Mouse (Mus musculus): Measurements from ENCODE around the gene Stk32b.

Gene Stk32b

DNA sequence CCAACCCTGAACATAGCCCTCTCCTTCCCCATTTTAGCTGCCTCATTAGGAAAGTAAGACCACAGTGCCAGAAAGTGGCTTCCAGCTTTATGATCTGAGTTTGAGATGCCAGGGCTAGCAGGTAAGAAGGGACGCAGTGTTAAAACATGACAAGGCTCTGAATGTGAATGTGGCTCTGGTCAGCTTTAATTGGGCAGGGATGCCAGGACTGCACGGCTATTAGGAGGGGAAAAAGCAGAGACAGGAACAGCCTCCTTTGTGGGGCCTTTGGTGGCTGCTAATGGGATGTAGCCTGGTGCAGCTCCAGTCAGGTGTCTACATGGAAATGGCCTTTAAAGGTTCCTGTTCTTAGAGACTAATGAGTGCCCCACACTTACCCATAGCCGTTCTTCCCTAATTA is 52.0 kb downstream of the Stk32b start:
- DNase-seq (ENCODE audit: low spot score in 2 of 2) = no peak

DNA sequence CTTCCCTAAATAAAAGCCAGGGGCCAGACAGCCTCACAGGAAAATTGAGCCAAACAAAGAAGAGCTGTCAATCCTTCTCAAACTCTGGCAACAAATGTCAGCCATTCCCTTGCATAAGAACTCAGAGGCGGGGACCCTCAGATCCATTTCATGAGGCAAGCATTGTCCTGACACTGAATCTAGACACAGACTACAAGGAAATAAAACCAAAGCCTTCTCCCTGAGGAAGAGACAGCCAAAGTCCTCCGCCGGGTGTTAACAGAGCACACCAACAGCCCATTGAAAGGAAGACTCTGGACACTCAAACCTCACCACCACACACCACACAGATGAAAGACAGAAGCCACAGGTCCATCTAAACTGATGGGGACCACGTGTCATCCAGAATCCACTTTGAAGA is 57.8 kb downstream of the Stk32b start:
- no peak for DNase-seq (ENCODE audit: low spot score in 2 of 2)

- DNase-seq (ENCODE audit: low spot score in 2 of 2) = no peak
Observed at GRCm38 (mm10) chr5:37657741-37658140, 59.2 kb downstream of the Stk32b start.

DNA sequence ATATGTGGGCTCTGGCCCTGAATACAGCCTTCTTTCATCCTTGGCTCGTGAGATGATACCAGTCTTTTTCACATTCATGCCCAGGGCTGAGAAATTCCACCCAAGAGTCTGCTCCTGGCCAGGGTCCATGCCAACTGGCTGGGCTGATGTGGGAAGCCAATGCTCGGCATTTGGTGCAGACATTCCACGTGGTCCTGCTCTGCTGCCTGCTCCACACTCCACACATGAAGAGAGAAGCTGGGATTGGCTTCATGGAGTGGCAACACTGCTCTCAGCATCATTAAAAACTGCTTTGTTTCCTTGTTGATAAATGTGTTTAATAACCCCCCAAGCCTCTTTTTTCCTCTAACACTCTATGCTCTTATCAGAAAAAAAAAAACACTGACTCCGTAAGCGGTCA is 61.8 kb downstream of the Stk32b start:
- no peak for DNase-seq (ENCODE audit: low spot score in 2 of 2)

GRCm38 (mm10) chr5:37650681-37651211 is 66.2 kb downstream of the Stk32b start:
- no peak for DNase-seq (ENCODE audit: low spot score in 2 of 2)

DNA sequence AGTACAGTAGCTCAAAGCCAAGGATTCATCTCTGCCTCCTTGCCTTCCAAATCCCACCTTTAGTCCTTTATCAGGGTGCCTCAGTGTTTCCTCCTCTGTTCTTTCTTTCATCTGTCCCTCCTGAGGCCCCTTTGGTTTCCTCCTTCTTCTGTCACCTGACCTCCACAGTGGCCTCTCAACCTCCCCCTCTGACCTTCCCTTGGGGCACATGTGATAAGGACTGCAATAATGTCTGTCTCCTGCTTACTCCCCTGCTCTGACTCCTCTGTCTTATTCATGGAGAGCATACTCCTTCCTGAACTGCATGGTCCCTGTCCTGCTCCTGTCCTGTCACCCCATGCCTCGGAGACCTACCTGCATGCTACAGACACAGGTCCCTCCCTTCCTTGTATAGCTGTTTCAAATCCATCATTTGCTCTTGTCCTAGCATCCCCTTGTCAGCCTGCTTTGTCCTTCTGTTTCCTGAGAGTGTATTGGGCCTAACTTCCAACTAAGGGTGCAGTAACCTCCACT is 66.8 kb downstream of the Stk32b start:
- DNase-seq (ENCODE audit: low spot score in 2 of 2) = no peak

DNA sequence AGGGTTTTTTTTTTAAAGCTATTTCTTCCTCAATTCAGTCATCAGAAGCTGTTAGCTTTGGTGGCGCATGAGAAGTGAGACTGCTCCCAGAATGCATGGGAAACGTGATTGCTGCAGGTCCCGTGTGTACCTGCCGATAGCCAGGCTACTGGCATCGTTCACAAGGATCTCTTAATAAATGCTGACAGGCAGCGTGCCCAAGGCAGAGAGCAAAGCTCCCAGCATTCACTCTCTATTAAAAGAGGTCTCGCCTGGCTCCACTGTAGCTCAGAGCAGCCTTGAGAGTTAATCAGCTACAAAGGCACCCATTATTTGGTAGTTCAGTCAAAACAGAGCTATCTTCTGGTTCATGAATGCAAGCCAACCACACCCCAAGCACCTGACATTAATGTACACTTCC is 72.9 kb downstream of the Stk32b start:
- no peak for DNase-seq (ENCODE audit: low spot score in 2 of 2)

DNA sequence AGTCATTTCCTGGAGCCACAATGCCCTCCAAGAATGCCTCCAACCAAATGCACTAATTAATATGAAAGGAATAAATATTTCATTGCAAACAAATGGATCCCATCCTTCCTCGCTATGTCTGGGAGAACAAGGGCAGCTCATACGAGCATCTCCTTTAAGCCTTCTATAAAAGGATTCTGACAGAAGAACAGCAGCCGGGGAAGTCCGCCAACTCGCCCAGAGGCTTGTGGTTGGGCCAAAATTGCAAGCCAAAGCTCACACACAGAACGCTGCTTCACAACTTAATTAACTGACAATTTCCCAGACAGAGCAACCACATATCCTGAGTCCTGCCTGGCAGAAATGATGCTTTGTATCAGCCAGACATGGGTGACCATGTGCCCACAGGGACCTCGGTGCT is 74.5 kb downstream of the Stk32b start:
- DNase-seq (ENCODE audit: low spot score in 2 of 2) = no peak

- DNase-seq (ENCODE audit: low spot score in 2 of 2) = no peak
Observed at GRCm38 (mm10) chr5:37634791-37635190, 82.2 kb downstream of the Stk32b start.

DNA sequence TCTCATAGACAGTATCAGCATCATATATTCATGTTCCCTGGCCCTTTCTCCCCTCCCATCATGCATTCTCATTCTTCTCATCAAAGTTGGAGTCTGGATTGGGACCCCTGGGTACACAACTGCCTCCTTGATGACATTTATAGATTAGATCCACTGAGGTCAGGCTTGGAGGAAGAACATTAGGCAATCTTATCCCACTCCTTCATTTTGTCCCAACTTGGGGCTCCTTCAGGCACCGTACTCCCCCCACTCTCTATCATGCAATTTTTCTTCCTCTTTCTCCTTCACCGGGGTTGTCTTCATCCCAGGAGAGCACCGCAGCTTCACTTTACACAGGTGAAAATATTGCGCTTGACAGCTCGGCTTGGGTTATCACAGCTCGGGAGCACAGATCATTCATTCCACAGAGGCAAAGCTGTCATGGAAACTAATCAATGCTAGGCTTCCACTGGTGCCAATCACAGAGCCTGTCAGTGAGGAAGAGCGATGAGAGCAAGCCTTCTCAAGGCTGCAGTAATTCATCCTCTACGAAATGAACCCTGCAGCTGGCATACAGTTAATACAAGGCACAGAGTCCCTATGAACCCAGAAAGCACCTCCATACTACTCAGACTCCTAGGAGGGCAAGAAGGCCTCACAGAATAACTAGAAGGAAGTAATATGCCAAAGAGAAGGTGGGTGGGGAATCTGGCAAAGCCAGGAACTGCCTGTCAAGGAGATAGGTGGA is 89.4 kb downstream of the Stk32b start:
- no peak for DNase-seq (ENCODE audit: low spot score in 2 of 2)

DNA sequence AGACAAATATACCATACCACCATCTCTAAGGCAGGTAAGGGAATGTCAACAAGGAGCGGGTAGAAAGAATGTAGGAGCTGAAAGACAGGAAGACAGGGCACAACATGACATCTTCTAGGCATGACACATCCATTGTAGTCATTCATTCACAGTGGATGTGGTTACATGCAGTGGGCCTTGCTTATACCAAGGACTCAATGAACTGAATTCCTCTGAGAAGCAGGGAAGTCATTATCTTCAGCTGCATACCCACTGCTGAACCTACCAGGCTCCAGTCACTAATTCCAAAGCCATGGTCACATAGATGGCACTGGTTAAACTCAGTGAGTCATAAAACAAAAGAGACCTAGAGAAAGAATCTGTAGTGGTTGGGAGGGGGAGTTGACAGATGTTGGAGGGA is 105.1 kb downstream of the Stk32b start:
- DNase-seq (ENCODE audit: low spot score in 2 of 2) = no peak

GRCm38 (mm10) chr5:37599566-37599965 is 117.4 kb downstream of the Stk32b start:
- no peak for DNase-seq (ENCODE audit: low spot score in 2 of 2)

DNA sequence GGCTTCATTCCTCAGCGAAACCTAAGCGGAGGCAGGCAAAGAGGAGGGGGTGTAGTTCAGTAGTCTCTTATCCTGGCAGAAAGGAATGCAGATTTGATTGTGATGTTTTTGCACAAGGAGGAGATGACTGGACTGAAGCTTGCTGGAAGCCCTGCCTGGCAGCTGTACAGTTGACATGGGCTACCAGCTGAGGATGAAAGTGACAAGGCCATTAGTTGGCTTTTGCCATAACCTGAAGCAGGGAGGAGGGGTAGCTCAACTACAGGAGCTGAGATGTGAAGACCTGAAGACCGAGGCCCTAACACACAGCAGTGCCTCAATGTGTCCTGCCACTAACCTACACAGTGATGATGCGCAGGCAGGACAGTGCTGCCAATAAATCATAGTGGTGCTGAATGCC is 118.7 kb downstream of the Stk32b start:
- no peak for DNase-seq (ENCODE audit: low spot score in 2 of 2)

GRCm38 (mm10) chr5:37592411-37592810 is 124.6 kb downstream of the Stk32b start:
- no peak for DNase-seq (ENCODE audit: low spot score in 2 of 2)

GRCm38 (mm10) chr5:37587861-37588260 is 129.1 kb downstream of the Stk32b start:
- DNase-seq (ENCODE audit: low spot score in 2 of 2) = no peak

DNA sequence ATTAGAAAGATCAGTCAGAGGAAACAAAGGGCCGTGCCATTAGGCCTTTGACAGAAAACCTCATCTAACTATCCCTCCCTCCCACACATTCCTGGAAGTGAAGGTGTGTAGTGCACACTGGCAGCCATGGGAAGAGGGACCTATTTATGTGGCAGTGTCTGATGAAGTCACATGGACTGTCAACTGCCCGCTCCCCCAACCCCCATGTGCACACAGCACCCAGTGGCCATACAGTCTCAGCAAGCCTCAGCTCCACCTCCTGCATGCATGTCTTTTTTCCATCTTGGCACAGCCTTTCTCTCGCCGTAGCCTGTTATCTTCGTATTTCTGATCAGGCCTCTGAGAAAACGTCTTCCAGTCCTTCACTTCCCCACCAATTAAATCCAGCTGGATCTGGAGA is 130.9 kb downstream of the Stk32b start:
- no peak for DNase-seq (ENCODE audit: low spot score in 2 of 2)

GRCm38 (mm10) chr5:37575427-37575826 is 141.5 kb downstream of the Stk32b start:
- no peak for DNase-seq (ENCODE audit: low spot score in 2 of 2)

DNA sequence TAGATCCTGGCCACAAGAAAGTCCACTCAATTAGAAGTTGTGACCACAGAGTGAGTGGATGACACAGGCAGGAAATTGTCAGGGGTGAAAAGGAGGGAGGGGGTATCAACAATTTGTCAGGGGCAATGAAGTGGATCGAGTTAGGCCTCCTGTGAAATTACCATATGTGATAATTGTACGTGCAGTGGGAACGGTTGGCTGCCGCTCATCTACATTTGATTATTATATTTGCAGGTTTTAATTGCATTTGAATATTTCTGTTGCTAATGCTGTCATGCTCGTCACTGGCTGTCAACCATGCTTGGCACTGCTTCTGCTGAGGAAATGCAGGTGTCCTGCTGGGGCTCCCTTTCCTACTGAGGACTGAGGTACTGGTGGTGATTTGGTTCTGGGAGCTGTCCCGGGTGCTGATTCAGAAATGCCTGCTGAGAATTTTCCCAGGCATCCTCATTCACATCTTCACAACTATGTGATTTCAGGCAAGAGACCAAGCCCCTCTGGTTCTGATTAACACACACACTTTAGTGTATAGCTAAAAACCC is 159.6 kb downstream of the Stk32b start:
- no peak for DNase-seq (ENCODE audit: low spot score in 2 of 2)

DNA sequence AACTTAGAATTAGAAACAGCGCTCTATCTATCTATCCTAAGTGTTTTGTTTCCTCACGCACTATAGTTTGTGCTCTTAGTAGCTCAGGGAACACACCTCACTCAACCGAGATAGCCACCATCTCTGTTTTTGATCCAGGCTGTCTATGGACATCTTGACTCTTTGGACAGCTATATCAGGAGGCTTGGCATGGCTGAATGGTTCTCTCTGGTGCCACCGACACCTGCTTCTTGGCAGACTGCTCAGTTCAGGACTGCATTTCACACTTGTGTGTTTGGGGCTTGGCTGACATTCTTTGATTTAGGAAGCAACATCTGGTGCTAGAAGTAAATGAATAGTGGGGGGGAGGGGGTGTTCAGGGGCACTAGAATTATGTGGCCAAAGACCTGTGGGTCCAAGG is 162.7 kb downstream of the Stk32b start:
- no peak for DNase-seq (ENCODE audit: low spot score in 2 of 2)

- DNase-seq (ENCODE audit: low spot score in 2 of 2) = no peak
Observed at GRCm38 (mm10) chr5:37551649-37552048, 165.3 kb downstream of the Stk32b start.

GRCm38 (mm10) chr5:37535726-37536293 is 181.2 kb downstream of the Stk32b start:
- DNase-seq (ENCODE audit: low spot score in 2 of 2) = no peak

DNA sequence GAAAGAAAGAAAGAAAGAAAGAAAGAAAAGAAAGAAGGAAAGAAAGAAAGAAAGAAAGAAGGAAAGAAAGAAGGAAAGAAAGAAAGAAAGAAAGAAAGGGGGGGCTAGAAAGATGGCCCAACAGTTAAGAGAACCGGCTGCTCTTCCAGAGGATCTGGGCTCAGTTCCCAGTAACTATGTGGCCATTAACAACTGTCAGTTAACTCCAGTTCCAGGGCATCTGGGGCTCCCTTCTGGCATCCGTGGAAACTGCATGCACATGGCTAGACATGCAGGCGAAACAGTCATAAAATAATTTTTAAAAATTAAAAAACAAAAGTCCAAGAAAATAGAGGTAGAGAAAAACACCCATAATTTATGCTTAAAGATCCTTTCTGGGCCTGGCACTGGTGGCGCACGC is 181.7 kb downstream of the Stk32b start:
- DNase-seq (ENCODE audit: low spot score in 2 of 2) = no peak

DNA sequence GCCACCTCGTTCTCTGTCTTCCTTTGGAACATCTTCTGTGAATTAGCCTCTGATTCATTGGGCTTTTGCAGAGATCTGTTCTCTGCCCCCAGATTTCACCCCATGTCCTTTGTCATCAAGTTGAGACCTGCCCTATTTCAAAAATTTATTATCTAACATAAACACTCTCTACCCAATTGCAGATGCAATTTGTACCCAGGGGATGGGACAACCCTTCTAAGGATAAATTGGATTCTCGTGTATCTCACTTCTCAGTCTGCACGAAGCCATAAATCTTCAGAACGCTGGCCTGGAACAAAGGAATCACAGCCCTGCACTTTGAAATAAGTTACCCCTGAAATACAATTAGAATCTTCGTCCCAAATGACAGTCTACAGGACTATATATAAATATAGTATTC is 191.6 kb downstream of the Stk32b start:
- no peak for DNase-seq (ENCODE audit: low spot score in 2 of 2)

All from natural killer cell, adult 2 months (primary cell).